Mouse (Mus musculus): ENCODE measurements at regions not wholly inside any gene's neighbourhood (a gene's known extent, or its start where the extent isn't known, plus 50 kb on each side); places are given as distances from the start of the nearest gene placed in this dataset.

GRCm38 (mm10) chr8:41824928-41825327, 408.1 kb upstream of the Frg1 start:
- H3K4me1 ChIP-seq (ENCODE audit: control insufficient read depth in 1 of 2, insufficient read depth in 2 of 2, low read length in 2 of 2), result no peaks in the 10 kb centered on the region
- no peaks in the 10 kb centered on the region for H3K36me3 ChIP-seq (ENCODE audit: control insufficient read depth in 1 of 2, insufficient read depth in 2 of 2, low read length in 2 of 2)
- H3K9ac ChIP-seq (ENCODE audit: control insufficient read depth, low read depth, low read length, poor library complexity, severe bottlenecking), result no peak overlapping the region
- H3K79me2 ChIP-seq (ENCODE audit: control insufficient read depth, insufficient read depth, low read length, poor library complexity), result no peaks in the 10 kb centered on the region
- TF ChIP-seq ZNF384 (IDR thresholded peaks at IDR 0.05; ENCODE audit: low read depth, low read length) (no peak), ELF1 (IDR thresholded peaks at IDR 0.05; ENCODE audit: low read depth, low read length) (no peak), E2F4 (IDR thresholded peaks at IDR 0.05; ENCODE audit: borderline replicate concordance, low read depth, low read length) (no peak), KAT2A (conservative IDR thresholded peaks at IDR 0.05; ENCODE audit: low read depth, low read length) (no peak), NELFE (IDR thresholded peaks at IDR 0.05; ENCODE audit: low read depth, low read length) (no peak), JUND (IDR thresholded peaks at IDR 0.05; ENCODE audit: low read depth, low read length) (no peak), ZC3H11A (IDR thresholded peaks at IDR 0.05; ENCODE audit: low read depth, low read length) (peak; percentile 56; the same call in 1 of the 2 replicates), SMC3 (IDR thresholded peaks at IDR 0.05; ENCODE audit: low read depth, low read length) (peak; percentile 55), MEF2A (IDR thresholded peaks at IDR 0.05; ENCODE audit: extremely low read depth, insufficient replicate concordance, low read depth, low read length, poor library complexity, severe bottlenecking) (no peak), GABPA (IDR thresholded peaks at IDR 0.05; ENCODE audit: low read depth, low read length) (no peak), CTCF (IDR thresholded peaks at IDR 0.05 in 2 of 3, conservative IDR thresholded peaks at IDR 0.05 in 1 of 3; ENCODE audit: control insufficient read depth in 1 of 3, insufficient read depth in 1 of 3, low read depth in 2 of 3, low read length in 3 of 3, poor library complexity in 1 of 3, severe bottlenecking in 1 of 3) (peak; percentile 14 to 56 (median 51); a peak in 4 of 6 replicates), HCFC1 (IDR thresholded peaks at IDR 0.05; ENCODE audit: low read depth, low read length) (no peak), EP300 (IDR thresholded peaks at IDR 0.05; ENCODE audit: low read depth in 1 of 2, low read length in 2 of 2) (no peak), ZMIZ1 (IDR thresholded peaks at IDR 0.05; ENCODE audit: low read depth, low read length) (no peak), MYC (IDR thresholded peaks at IDR 0.05; ENCODE audit: low read depth, low read length) (no peak), MYB (IDR thresholded peaks at IDR 0.05; ENCODE audit: low read depth, low read length) (no peak), RAD21 (IDR thresholded peaks at IDR 0.05; ENCODE audit: low read depth, low read length) (peak; percentile 68), MAFK (IDR thresholded peaks at IDR 0.05; ENCODE audit: borderline replicate concordance, low read depth, low read length) (no peak), GATA1 (IDR thresholded peaks at IDR 0.05; ENCODE audit: low read depth, low read length) (no peak), TCF12 (IDR thresholded peaks at IDR 0.05; ENCODE audit: low read depth, low read length) (no peak), POLR2AphosphoS5 (IDR thresholded peaks at IDR 0.05; ENCODE audit: borderline replicate concordance, low read depth, low read length) (no peak), POLR2AphosphoS2 (IDR thresholded peaks at IDR 0.05; ENCODE audit: low read length) (no peak)
- peak; percentile 41 for DNase-seq (ENCODE audit: low read depth, low spot score)
- no peak overlapping the region for H3K27ac ChIP-seq (ENCODE audit: control insufficient read depth, low read depth, low read length)
- no peak overlapping the region for H3K4me3 ChIP-seq (ENCODE audit: control insufficient read depth in 1 of 2, insufficient read depth in 1 of 2, low read depth in 2 of 2, low read length in 2 of 2)
- H3K27me3 ChIP-seq (ENCODE audit: control insufficient read depth in 1 of 2, insufficient read depth in 2 of 2, low read length in 2 of 2), result no peaks in the 10 kb centered on the region
- no peaks in the 10 kb centered on the region for H3K9me3 ChIP-seq (replicated peaks; ENCODE audit: insufficient read depth, low read length)

DNA sequence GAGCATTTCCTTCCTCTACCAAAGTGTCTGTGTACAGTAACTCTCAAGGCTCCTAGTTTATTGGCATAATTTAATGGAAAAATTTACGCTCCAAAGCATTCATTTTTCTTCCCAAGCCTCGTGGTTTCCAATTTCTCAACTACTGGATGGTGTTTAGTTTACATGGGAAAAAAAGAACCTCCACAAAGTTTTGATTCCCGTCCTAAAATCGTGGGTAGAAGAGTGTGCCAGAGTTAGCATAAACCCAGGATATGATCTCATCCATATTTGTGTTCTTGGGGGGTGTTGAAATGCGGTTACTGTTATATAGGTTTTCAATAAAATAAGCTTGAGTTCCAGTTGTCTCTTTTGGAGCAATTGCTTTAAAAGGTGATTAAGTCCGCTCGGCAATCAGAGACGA, 406.2 kb upstream of the Frg1 start:
- no peaks in the 10 kb centered on the region for H3K36me3 ChIP-seq (ENCODE audit: control insufficient read depth in 1 of 2, insufficient read depth in 2 of 2, low read length in 2 of 2)
- H3K27me3 ChIP-seq (ENCODE audit: control insufficient read depth in 1 of 2, insufficient read depth in 2 of 2, low read length in 2 of 2), result no peaks in the 10 kb centered on the region
- H3K9ac ChIP-seq (ENCODE audit: control insufficient read depth, low read depth, low read length, poor library complexity, severe bottlenecking), result no peak overlapping the region
- H3K4me3 ChIP-seq (ENCODE audit: control insufficient read depth in 1 of 2, insufficient read depth in 1 of 2, low read depth in 2 of 2, low read length in 2 of 2), result no peak overlapping the region
- no peaks in the 10 kb centered on the region for H3K9me3 ChIP-seq (replicated peaks; ENCODE audit: insufficient read depth, low read length)
- no peaks in the 10 kb centered on the region for H3K79me2 ChIP-seq (ENCODE audit: control insufficient read depth, insufficient read depth, low read length, poor library complexity)
- no peaks in the 10 kb centered on the region for H3K4me1 ChIP-seq (ENCODE audit: control insufficient read depth in 1 of 2, insufficient read depth in 2 of 2, low read length in 2 of 2)
- TF ChIP-seq RCOR1 (IDR thresholded peaks at IDR 0.05; ENCODE audit: low read depth, low read length) (no peak), HCFC1 (IDR thresholded peaks at IDR 0.05; ENCODE audit: low read depth, low read length) (no peak), MEF2A (IDR thresholded peaks at IDR 0.05; ENCODE audit: extremely low read depth, insufficient replicate concordance, low read depth, low read length, poor library complexity, severe bottlenecking) (no peak), TCF12 (IDR thresholded peaks at IDR 0.05; ENCODE audit: low read depth, low read length) (no peak), SIN3A (IDR thresholded peaks at IDR 0.05; ENCODE audit: low read length) (no peak), EP300 (IDR thresholded peaks at IDR 0.05; ENCODE audit: low read depth in 1 of 2, low read length in 2 of 2) (no peak), ZC3H11A (IDR thresholded peaks at IDR 0.05; ENCODE audit: low read depth, low read length) (no peak), POLR2A (IDR thresholded peaks at IDR 0.05; ENCODE audit: control insufficient read depth in 1 of 2, insufficient read depth in 1 of 2, low read depth in 1 of 2, low read length in 2 of 2, poor library complexity in 1 of 2) (no peak), USF1 (IDR thresholded peaks at IDR 0.05; ENCODE audit: low read depth, low read length) (no peak), CHD1 (IDR thresholded peaks at IDR 0.05; ENCODE audit: low read depth, low read length) (no peak), E2F4 (IDR thresholded peaks at IDR 0.05; ENCODE audit: borderline replicate concordance, low read depth, low read length) (no peak), ELF1 (IDR thresholded peaks at IDR 0.05; ENCODE audit: low read depth, low read length) (no peak), MAZ (IDR thresholded peaks at IDR 0.05; ENCODE audit: low read depth, low read length) (no peak), CHD2 (IDR thresholded peaks at IDR 0.05; ENCODE audit: low read length) (no peak), MAX (IDR thresholded peaks at IDR 0.05; ENCODE audit: low read length) (no peak), USF2 (IDR thresholded peaks at IDR 0.05; ENCODE audit: borderline replicate concordance in 1 of 2, insufficient read depth in 1 of 2, low read depth in 1 of 2, low read length in 2 of 2) (no peak), NELFE (IDR thresholded peaks at IDR 0.05; ENCODE audit: low read depth, low read length) (no peak), ETS1 (IDR thresholded peaks at IDR 0.05; ENCODE audit: low read depth, low read length) (no peak)
- no peak for DNase-seq (ENCODE audit: low read depth, low spot score)
- H3K27ac ChIP-seq (ENCODE audit: control insufficient read depth, low read depth, low read length), result no peak overlapping the region
